Mouse (Mus musculus) kidney, postnatal 10 days (tissue): ENCODE measurements around the gene 0610009B22Rik.

Experiments
- DNase-seq: peaks from one replicate; pipeline ENCODE4 v3.0.0; 2021; ENCODE audit warnings: mixed read lengths

The 0610009B22Rik gene

GRCm38 (mm10) chr11:51658705-51659104 lies 30.0 kb downstream of the 0610009B22Rik start:
- DNase-seq = peak; percentile 73

DNA sequence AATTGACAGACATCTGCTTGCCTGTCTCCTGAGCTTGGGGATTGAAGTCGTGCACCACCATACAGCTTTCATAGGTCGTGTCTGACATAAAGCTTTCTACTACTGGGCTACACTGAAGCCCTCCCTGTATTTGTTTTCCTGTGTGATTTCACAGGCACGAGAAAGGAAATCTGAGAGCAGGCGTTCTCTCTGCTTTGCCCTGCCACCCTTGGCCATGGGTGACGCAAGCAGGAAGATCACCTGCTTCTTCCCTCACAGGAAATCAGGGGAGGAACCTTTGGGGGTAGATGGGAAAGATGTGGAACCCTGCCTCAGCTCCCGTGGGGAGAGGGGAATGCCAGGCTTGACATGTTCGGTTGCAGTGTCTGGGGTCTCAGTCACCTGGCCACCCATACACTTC lies 30.4 kb downstream of the 0610009B22Rik start:
- DNase-seq = peak; percentile 39

GRCm38 (mm10) chr11:51656798-51657521 lies 31.7 kb downstream of the 0610009B22Rik start:
- DNase-seq = peak; percentile 66

GRCm38 (mm10) chr11:51654891-51655290 lies 33.8 kb downstream of the 0610009B22Rik start:
- no peak for DNase-seq

- DNase-seq = no peak
Observed at GRCm38 (mm10) chr11:51653736-51654135, 34.9 kb downstream of the 0610009B22Rik start.

DNA sequence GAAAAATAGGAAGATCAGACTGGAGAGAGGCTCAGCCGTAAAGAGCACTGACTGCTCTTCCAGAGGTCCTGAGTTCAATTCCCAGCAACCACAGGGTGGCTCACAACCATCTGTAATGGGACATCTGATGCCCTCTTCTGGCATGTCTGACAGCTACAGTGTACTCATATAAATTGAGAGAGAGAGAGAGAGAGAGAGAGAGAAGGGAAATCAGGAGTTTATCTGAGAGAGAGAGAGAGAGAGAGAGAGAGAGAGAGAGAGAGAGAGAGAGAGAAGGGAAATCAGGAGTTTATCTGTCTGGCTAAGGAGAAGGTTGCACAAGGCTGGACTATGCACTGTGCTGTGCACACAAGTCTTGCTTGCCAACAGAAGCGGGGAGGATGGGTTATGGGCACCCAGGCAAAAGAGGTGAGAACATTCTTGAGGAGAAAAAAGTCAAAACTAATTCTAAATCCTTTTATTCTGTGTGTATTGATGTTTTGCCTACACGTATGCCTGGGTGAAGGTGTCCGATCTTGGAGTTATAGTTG lies 35.7 kb downstream of the 0610009B22Rik start:
- DNase-seq = no peak

DNA sequence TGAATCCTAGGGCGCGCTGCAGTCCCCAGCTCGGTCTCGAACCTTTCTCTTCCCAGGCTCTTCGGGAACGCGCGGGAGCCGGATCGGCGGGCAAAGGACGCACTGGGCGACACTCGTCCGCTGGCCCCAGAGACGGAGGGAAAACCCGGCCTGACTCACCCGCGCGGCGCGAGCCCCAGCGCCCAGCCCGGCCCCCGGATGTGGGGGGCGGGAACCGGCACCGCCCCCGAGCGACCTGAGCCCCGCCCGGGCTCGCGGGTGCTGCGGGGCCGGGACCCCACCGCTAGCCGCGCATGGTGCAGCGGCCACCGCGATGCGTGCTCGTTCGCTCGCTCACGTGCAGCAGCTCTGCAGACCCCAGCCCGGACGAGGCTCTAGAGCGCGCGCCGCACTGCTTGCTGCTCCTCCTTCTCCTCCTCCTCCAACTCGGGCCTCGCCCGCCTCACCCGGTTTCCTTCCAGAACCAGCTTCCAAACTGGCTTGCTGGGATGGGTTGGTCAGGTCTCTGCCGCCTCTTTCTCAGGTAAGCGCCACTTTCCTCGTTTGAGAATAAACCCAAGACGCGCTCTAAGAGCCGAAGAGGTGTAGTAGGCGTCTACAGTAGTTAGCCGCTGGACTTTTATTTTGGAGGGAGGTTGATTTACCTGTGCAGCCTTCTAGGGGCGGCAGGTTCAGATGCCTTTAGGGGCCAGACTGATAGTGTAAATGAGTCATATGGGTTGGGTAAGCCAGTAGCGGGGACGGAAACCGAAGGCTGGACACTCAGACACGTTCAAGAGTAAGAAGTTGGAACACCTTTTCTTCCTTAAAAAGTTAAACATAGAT lies 37.8 kb downstream of the 0610009B22Rik start, which contains the start of the genes N4bp3 and D930048N14Rik:
TSS of gene N4bp3 (minus strand) at position 152 of the 825 bp plus-strand sequence.
TSS of gene D930048N14Rik (plus strand) at position 264 of the 825 bp plus-strand sequence.
- peak; percentile 87 for DNase-seq

DNA sequence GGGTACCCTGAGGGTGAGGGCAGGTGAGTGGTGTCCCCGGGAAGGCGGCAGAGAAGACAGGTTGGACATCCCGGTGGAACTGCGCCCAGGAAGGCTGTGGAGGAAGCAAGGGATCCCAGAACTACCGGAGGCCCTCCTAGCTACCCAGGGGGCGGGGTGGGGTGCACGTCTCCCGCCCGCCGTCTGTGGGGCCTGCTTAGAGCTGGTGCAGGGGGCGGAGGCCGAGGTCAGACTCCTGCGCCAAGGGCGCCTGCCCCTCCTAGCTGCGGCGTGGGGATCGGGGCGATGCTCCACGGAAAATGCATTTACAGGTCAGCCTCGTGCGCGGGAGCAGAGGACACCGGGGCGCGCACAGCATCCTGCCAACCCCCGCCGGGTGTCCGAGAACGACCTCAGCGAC lies 38.4 kb downstream of the 0610009B22Rik start:
- peak; percentile 51 for DNase-seq

- DNase-seq = peak; percentile 37
Observed at GRCm38 (mm10) chr11:51649889-51650199, 38.8 kb downstream of the 0610009B22Rik start.

DNA sequence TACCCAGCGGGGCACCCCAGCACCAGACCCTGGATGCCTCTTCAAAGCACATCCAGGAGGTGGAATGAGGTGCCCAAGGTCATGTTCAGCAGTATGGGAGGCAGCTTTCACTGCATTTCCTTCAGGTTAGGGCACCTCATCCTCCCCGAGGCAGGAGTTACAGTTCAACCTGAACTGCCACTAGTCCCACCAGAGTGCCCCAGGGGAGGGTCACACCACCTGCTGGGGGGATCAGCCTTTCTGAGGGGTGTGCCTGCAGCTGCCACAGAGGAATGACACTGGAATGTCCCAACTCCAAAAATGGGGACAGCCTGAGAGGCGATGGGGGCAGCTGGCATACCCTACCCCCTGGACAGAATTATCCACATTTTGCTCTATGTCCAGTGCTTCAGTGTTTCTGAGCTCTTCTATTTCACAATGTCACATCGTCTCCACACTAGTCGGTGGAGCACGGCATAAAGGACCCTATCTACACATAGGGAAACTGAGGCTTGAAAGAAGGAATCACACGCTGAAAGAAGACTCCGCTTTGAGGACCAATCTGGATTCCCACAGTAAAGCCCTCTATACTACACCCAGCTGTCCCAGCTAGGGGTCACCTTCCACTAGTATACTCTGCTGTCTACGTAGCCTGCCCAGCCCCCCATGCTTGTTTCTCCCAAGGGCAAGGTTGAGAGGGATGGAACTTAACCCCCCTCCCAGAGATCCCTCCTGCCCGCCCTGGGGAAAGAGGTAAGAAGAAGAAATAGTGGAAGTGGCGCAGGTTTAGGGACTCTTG lies 39.4 kb downstream of the 0610009B22Rik start:
- DNase-seq = peak; percentile 17

DNA sequence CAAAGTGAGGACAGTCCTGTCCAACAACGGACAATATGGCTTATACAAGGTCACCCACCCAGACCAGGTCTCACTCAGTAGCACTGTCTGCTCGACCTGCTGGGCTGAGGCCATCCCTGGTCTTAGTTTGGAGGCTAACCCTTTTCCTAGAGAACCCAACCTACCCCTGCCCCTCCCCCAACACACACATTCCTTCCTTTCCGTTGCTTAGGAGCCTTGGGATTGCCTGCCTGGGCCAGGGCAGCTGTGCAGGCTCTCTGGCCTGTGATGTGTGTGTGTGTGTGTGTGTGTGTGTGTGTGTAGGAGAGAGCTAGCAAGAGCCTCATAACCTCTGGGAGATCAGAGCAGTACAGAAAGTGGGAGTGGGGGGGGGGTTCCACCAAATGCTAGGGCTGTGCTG lies 40.1 kb downstream of the 0610009B22Rik start:
- peak; percentile 72 for DNase-seq

DNA sequence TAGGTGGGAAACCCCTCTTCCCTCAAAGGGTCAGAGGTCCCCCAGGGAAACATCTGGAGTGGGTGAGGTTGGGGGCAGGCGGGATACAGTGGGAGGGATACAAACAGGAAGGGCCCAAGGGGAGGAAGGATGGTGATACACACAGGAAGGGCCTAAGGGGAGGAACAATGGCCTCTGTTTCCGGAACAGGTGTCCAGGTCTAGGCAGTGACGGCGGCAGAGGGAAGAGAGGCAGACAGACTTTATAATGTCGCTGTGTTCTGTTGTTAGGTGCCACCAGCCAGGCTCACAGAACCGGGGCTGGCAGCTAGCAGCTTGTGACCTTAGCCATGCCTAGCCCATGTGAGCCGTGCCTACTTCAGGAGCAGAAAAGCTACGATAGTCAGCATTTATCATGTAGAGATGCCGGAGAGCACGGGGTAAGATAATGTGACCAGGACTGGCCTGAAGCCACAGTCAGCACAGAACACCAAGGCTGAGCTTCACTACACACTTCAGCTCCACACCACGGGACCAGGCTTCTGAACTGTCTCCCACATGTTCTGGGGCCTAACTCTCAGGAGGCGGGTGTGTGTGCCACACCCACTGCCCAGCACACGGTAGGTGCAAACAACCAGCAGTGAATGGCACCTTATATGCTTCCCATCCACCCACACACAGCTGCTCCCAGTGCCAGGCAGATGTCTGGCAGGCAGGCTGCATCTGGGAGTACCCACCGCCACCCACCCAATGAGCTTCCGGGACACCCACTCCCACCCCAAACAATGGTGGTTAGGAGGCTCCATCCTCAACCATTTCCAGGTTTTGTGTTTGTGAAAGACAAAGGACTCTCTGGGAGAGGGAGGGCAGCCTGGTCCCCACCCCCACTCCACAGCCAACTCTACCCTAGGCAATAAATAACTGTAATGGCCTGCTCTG lies 41.7 kb downstream of the 0610009B22Rik start:
- peak; percentile 68 for DNase-seq

DNA sequence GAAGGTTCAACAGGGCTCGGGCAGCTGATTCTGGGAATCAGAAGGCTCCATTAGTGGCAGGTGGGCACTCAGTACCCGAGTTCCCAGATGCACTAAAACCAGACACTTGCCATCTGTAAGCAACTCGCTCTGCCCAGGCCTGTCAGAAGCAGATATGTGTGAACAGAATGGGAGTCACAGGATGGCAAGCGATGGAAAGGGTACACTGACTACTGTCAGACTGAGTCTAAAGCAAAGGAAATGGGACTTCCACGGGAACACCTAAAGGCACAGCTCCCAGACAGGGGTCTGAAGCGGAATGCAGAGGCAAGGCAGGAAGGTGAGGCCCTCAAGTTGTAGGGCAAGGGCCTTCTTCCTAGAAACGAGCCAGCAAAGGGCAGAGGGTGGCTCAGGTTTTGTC lies 42.4 kb downstream of the 0610009B22Rik start:
- no peak for DNase-seq

- DNase-seq = peak; percentile 42
Observed at GRCm38 (mm10) chr11:51645293-51645692, 43.4 kb downstream of the 0610009B22Rik start.

DNA sequence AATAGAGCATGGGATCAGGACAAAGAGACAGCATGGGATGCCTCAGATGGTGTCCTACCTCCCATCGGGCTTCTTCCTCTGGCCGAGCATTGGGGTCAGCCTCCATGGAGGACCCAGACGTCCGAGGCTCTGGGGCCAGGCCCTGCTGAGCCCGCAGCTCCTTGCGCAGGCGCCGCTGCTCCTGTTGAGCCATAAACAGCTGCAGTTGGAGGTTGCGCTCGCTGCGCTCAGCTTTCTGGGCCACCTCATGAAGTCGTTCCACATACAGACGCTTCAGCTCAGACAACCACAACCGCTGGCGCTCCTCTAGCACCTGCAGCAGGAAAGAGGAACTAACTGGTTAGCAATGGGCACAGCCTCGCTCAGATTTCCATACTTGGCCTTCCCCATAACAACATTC lies 44.5 kb downstream of the 0610009B22Rik start:
- no peak for DNase-seq

DNA sequence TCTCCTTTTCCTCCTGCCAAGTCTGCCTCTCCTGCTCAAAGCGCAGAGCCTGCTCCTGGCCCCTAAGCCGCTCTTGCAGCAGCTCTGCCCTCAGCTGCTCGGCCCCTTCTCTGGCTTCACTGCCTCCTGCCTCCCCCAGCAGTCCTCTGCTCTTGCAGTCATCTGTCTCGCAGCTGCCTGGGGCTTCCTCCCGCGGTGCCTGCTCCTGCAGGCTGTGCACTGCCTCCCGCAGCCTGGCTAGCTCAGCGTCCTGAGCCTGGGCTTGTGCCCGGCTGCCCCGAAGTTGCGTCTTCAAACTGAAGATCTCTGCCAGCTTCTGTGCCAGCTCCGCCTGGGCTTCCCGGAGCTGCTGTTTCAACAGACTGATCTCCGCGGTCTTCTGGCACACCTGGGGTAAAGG lies 44.9 kb downstream of the 0610009B22Rik start:
- DNase-seq = no peak

- DNase-seq = no peak
Observed at GRCm38 (mm10) chr11:51643202-51643601, 45.5 kb downstream of the 0610009B22Rik start.

DNA sequence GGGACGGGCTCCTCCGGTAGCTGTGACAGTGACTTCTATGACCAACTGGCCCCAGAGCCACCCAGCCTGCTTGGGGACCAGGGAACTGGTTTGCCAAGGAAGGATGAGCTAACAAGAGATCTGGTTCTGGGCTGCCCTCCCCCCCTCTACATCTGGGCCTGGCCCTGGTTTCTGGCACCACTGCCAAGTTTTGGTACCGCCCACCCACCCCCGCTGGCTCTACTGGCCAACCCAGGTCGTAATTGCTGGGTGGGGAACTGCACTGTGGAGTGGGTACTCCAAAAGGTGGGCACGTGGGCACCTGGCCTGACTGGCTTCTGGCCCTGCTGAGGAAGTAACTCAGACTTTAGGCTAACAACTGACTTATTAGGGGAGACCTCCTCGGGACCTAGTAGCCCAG lies 47.9 kb downstream of the 0610009B22Rik start:
- DNase-seq = peak; percentile 53

GRCm38 (mm10) chr11:51638497-51638896 lies 50.2 kb downstream of the 0610009B22Rik start:
- DNase-seq = no peak

GRCm38 (mm10) chr11:51637971-51638414 lies 50.7 kb downstream of the 0610009B22Rik start:
- peak; percentile 73 for DNase-seq

- DNase-seq = peak; percentile 78
Observed at GRCm38 (mm10) chr11:51636323-51636684, 52.4 kb downstream of the 0610009B22Rik start.
